Mouse (Mus musculus): ENCODE measurements at regions not wholly inside any gene's neighbourhood (a gene's known extent, or its start where the extent isn't known, plus 50 kb on each side); places are given as distances from the start of the nearest gene placed in this dataset.
"Not testable (repeated sequence)": the region's sequence is repeated elsewhere in the genome, so short reads cannot be mapped to it uniquely, and the experiment has no call there.

GRCm38 (mm10) chr6:37618990-37619389, 89.0 kb downstream of the Akr1d1 start:
- no peak for DNase-seq (ENCODE audit: low spot score in 2 of 2)

- DNase-seq (ENCODE audit: low spot score in 2 of 2), result no peak
These were observed 91.5 kb downstream of the Akr1d1 start for GRCm38 (mm10) chr6:37621364-37622029.

- DNase-seq (ENCODE audit: low spot score in 2 of 2), result no peak
These were observed 92.3 kb downstream of the Akr1d1 start for GRCm38 (mm10) chr6:37622273-37622672.

- no peak for DNase-seq (ENCODE audit: low spot score in 2 of 2)
These were observed 97.2 kb downstream of the Akr1d1 start for GRCm38 (mm10) chr6:37627206-37627605.

- DNase-seq (ENCODE audit: low spot score in 2 of 2), result no peak
These were observed 104.0 kb downstream of the Akr1d1 start for GRCm38 (mm10) chr6:37633948-37634347.

GRCm38 (mm10) chr6:37642066-37642465, 112.1 kb downstream of the Akr1d1 start:
- no peak for DNase-seq (ENCODE audit: low spot score in 2 of 2)

GRCm38 (mm10) chr6:37642701-37643121, 112.7 kb downstream of the Akr1d1 start:
- no peak for DNase-seq (ENCODE audit: low spot score in 2 of 2)

GRCm38 (mm10) chr6:37643176-37643575, 113.2 kb downstream of the Akr1d1 start:
- no peak for DNase-seq (ENCODE audit: low spot score in 2 of 2)

GRCm38 (mm10) chr6:37643718-37644117, 113.7 kb downstream of the Akr1d1 start:
- DNase-seq (ENCODE audit: low spot score in 2 of 2), result no peak

GRCm38 (mm10) chr6:37645551-37645950, 115.6 kb downstream of the Akr1d1 start:
- DNase-seq (ENCODE audit: low spot score in 2 of 2), result no peak

- DNase-seq (ENCODE audit: low spot score in 2 of 2), result not testable (repeated sequence)
These were observed 127.3 kb downstream of the Akr1d1 start for GRCm38 (mm10) chr6:37657300-37657699.

- no peak for DNase-seq (ENCODE audit: low spot score in 2 of 2)
These were observed 128.2 kb downstream of the Akr1d1 start for GRCm38 (mm10) chr6:37658021-37658650.

GRCm38 (mm10) chr6:37662747-37663146, 132.8 kb downstream of the Akr1d1 start:
- no peak for DNase-seq (ENCODE audit: low spot score in 2 of 2)

GRCm38 (mm10) chr6:37665576-37665975, 135.6 kb downstream of the Akr1d1 start:
- DNase-seq (ENCODE audit: low spot score in 2 of 2), result no peak

GRCm38 (mm10) chr6:37669407-37669806, 139.4 kb downstream of the Akr1d1 start:
- DNase-seq (ENCODE audit: low spot score in 2 of 2), result no peak

- DNase-seq (ENCODE audit: low spot score in 2 of 2), result no peak
These were observed 140.7 kb downstream of the Akr1d1 start for GRCm38 (mm10) chr6:37670701-37671100.

- DNase-seq (ENCODE audit: low spot score in 2 of 2), result no peak
These were observed 149.9 kb downstream of the Akr1d1 start for GRCm38 (mm10) chr6:37679871-37680270.

GRCm38 (mm10) chr6:37681331-37681730, 151.4 kb downstream of the Akr1d1 start:
- not testable (repeated sequence) for DNase-seq (ENCODE audit: low spot score in 2 of 2)

- no peak for DNase-seq (ENCODE audit: low spot score in 2 of 2)
These were observed 156.1 kb downstream of the Akr1d1 start for GRCm38 (mm10) chr6:37686094-37686493.

GRCm38 (mm10) chr6:37688866-37689617, 159.1 kb downstream of the Akr1d1 start:
- DNase-seq (ENCODE audit: low spot score in 2 of 2), result no peak

- DNase-seq (ENCODE audit: low spot score in 2 of 2), result no peak
These were observed 159.7 kb downstream of the Akr1d1 start for GRCm38 (mm10) chr6:37689696-37690095.

- DNase-seq (ENCODE audit: low spot score in 2 of 2), result no peak
These were observed 162.1 kb downstream of the Akr1d1 start for GRCm38 (mm10) chr6:37691976-37692644.

Data from spleen, postnatal 36 days (tissue).